8 mouse cellular contexts compared by ENCODE assay signal in genomic region chr5:105731627-105732432, GRCm38 (mm10). TPM values are rescaled to one million over a fixed set of nuclear protein-coding genes. Genes with fewer than 3 reads are reported as not detected.
DNase-seq lines count a peak whose midpoint lies in the region; ATAC-seq lines count a peak whose summit lies in the region.

No protein-coding gene starts in this region.

- peak; percentile 73 for DNase-seq in CD4-positive helper T cell, adult 2 months (ENCODE audit: low read depth, low spot score)
- peak; percentile 63 for DNase-seq in adrenal gland, adult 8-10 months
- peak; percentile 85 for DNase-seq in heart, embryonic 10.5 days (ENCODE audit: low spot score)
- DNase-seq in kidney, adult 9 months: peak; percentile 77
- peak; percentile 76 for DNase-seq in thymus, postnatal 14 days

- H3K4me3 ChIP-seq in embryonic facial prominence, embryonic 12.5 days: peak overlapping the region; percentile 50
- H3K4me3 ChIP-seq in heart, embryonic 10.5 days: peak overlapping the region; percentile 71
- peak overlapping the region; percentile 61 for H3K4me3 ChIP-seq in lung, embryonic 16.5 days (ENCODE audit: low read length)

- WGBS in embryonic facial prominence, embryonic 12.5 days: 2% methylated on average over 52 of the region's 52 CpGs
- WGBS in heart, embryonic 10.5 days: under 1% methylated on average over 52 of the region's 52 CpGs
- under 1% methylated on average over 51 of the region's 52 CpGs for WGBS in lung, embryonic 16.5 days

- H3K4me1 ChIP-seq in embryonic facial prominence, embryonic 12.5 days: peaks cover 14% of the 10 kb centered on the region
- H3K4me1 ChIP-seq in heart, embryonic 10.5 days: peaks cover 14% of the 10 kb centered on the region
- peaks cover 30% of the 10 kb centered on the region for H3K4me1 ChIP-seq in lung, embryonic 16.5 days (replicated peaks; ENCODE audit: control insufficient read depth, insufficient read depth, low read length)

- peak; percentile 49; the same call in 1 of the 2 replicates for ATAC-seq in embryonic facial prominence, embryonic 12.5 days (ENCODE audit: insufficient number of reproducible peaks, insufficient read depth, low FRiP score, low TSS enrichment)
- ATAC-seq in lung, embryonic 16.5 days (ENCODE audit: low read depth): peak; percentile 88
- ATAC-seq in neutrophil, adult 5-6 weeks (ENCODE audit: extremely low read depth, insufficient number of reproducible peaks, low FRiP score, poor library complexity, severe bottlenecking): peak; percentile 83

- H3K27me3 ChIP-seq in embryonic facial prominence, embryonic 12.5 days: no peaks in the 10 kb centered on the region
- peaks cover 46% of the 10 kb centered on the region for H3K27me3 ChIP-seq in heart, embryonic 10.5 days (ENCODE audit: insufficient read depth, poor library complexity, severe bottlenecking)
- H3K27me3 ChIP-seq in lung, embryonic 16.5 days (ENCODE audit: control insufficient read depth, insufficient read depth, low read depth, low read length): no peaks in the 10 kb centered on the region

- no peaks in the 10 kb centered on the region for H3K36me3 ChIP-seq in embryonic facial prominence, embryonic 12.5 days
- no peaks in the 10 kb centered on the region; the same call in 1 of the 2 replicates for H3K36me3 ChIP-seq in heart, embryonic 10.5 days
- H3K36me3 ChIP-seq in lung, embryonic 16.5 days (ENCODE audit: control insufficient read depth, insufficient read depth, low read length): 0 out of 2 replicates have a peak, but pooled peaks cover 2% of the 10 kb centered on the region

- H3K9me3 ChIP-seq in embryonic facial prominence, embryonic 12.5 days: no peaks in the 10 kb centered on the region
- no peaks in the 10 kb centered on the region for H3K9me3 ChIP-seq in heart, embryonic 10.5 days
- H3K9me3 ChIP-seq in lung, embryonic 16.5 days (ENCODE audit: control insufficient read depth, low read length): no peaks in the 10 kb centered on the region

- no peak overlapping the region for H3K27ac ChIP-seq in embryonic facial prominence, embryonic 12.5 days
- H3K27ac ChIP-seq in heart, embryonic 10.5 days: peak overlapping the region; percentile 83
- peak overlapping the region; percentile 84 for H3K27ac ChIP-seq in lung, embryonic 16.5 days (ENCODE audit: low read length)

- H3K4me2 ChIP-seq in embryonic facial prominence, embryonic 12.5 days (replicated peaks): peak overlapping the region; percentile 90
- peak overlapping the region; percentile 98 for H3K4me2 ChIP-seq in lung, embryonic 16.5 days (ENCODE audit: low read depth, low read length)

- H3K9ac ChIP-seq in embryonic facial prominence, embryonic 12.5 days: peak overlapping the region; percentile 60
- peak overlapping the region; percentile 75 for H3K9ac ChIP-seq in lung, embryonic 16.5 days (ENCODE audit: low read length)

RNA-seq across cellular contexts. Expression of gene Lrrc8d, which starts 32.1 kb away (rescaled TPM):
- total RNA-seq in adrenal gland, adult 8-10 months (2022): 100 to 1,000 TPM; 129 to 144 (median 136) TPM
- 24.5 and 26.5 TPM in 2 replicates for polyA plus RNA-seq in embryonic facial prominence, embryonic 12.5 days (2016; fragmentation: Nextera tagmentation; extraction: Ambion mirVana)
- polyA plus RNA-seq in heart, embryonic 10.5 days (2016; fragmentation: Nextera tagmentation; extraction: Ambion mirVana): 7.6 and 10.8 TPM in 2 replicates
- 15.5 and 19.7 TPM in 2 replicates for polyA plus RNA-seq in lung, embryonic 16.5 days (2015; fragmentation: Nextera tagmentation; extraction: Ambion mirVana)
- 42.0 and 43.2 TPM in 2 replicates for total RNA-seq in neutrophil, adult 5-6 weeks (2017)
